Mouse (Mus musculus) Muller cell, postnatal 12 days (primary cell): ENCODE results near the gene Sort1.

Experiments
- DNase-seq: peaks from one replicate; pipeline ENCODE4 v3.0.0-alpha.2; 2015; ENCODE audit errors: inconsistent ontology term

Sort1 gene

GRCm38 (mm10) chr3:108383485-108384354 lies 99.8 kb downstream of the Sort1 start, which contains the start of gene Psrc1:
TSS of gene Psrc1 (plus strand) at chr3:108383839.
- DNase-seq, result peak; percentile 93

- DNase-seq, result peak; percentile 41
Measured at GRCm38 (mm10) chr3:108384425-108384824, 100.5 kb downstream of the Sort1 start.

- DNase-seq, result peak; percentile 42
Measured at GRCm38 (mm10) chr3:108386186-108386585, 102.3 kb downstream of the Sort1 start.

GRCm38 (mm10) chr3:108389111-108389545 lies 105.2 kb downstream of the Sort1 start:
- DNase-seq, result peak; percentile 90

- DNase-seq, result no peak
Measured at GRCm38 (mm10) chr3:108392299-108392698, 108.4 kb downstream of the Sort1 start.

GRCm38 (mm10) chr3:108392793-108393192 lies 108.9 kb downstream of the Sort1 start:
- no peak for DNase-seq

GRCm38 (mm10) chr3:108398281-108398680 lies 114.4 kb downstream of the Sort1 start:
- no peak for DNase-seq

- DNase-seq, result no peak
Measured at GRCm38 (mm10) chr3:108400442-108400841, 116.6 kb downstream of the Sort1 start.

- DNase-seq, result peak; percentile 98
Measured at GRCm38 (mm10) chr3:108401692-108402527, 118.0 kb downstream of the Sort1 start.

GRCm38 (mm10) chr3:108402528-108402920 lies 118.6 kb downstream of the Sort1 start:
- peak; percentile 42 for DNase-seq

GRCm38 (mm10) chr3:108405536-108406305 lies 121.8 kb downstream of the Sort1 start:
- peak; percentile 29 for DNase-seq

- no peak for DNase-seq
Measured at GRCm38 (mm10) chr3:108406306-108406885, 122.5 kb downstream of the Sort1 start.

GRCm38 (mm10) chr3:108408517-108409008 lies 124.7 kb downstream of the Sort1 start:
- no peak for DNase-seq

GRCm38 (mm10) chr3:108409656-108410358 lies 125.9 kb downstream of the Sort1 start:
- no peak for DNase-seq

GRCm38 (mm10) chr3:108410359-108410714 lies 126.5 kb downstream of the Sort1 start:
- DNase-seq, result no peak
